Mouse (Mus musculus) layer of hippocampus, adult 9-10 months (tissue): ENCODE measurements around the gene Fndc1.

ENCODE experiments used
- DNase-seq: peaks from one replicate; pipeline ENCODE4 v3.0.0; 2022; ENCODE audit warnings: low spot score

Fndc1 gene

GRCm38 (mm10) chr17:7826819-7827515 lies at the start of gene Fndc1:
Fndc1 (minus strand) TSS chr17:7827302.
- no peak for DNase-seq

- DNase-seq = no peak
These were observed 49.4 kb upstream of the Fndc1 start for GRCm38 (mm10) chr17:7876541-7876940.

GRCm38 (mm10) chr17:7875941-7876461 lies 48.9 kb upstream of the Fndc1 start:
- DNase-seq = no peak

- DNase-seq = no peak
These were observed 47.9 kb upstream of the Fndc1 start for GRCm38 (mm10) chr17:7874776-7875531.

GRCm38 (mm10) chr17:7873382-7873781 lies 46.3 kb upstream of the Fndc1 start:
- no peak for DNase-seq

GRCm38 (mm10) chr17:7871800-7872199 lies 44.7 kb upstream of the Fndc1 start:
- no peak for DNase-seq

GRCm38 (mm10) chr17:7870862-7871605 lies 43.9 kb upstream of the Fndc1 start:
- no peak for DNase-seq

- DNase-seq = no peak
These were observed 42.0 kb upstream of the Fndc1 start for GRCm38 (mm10) chr17:7869114-7869513.

GRCm38 (mm10) chr17:7868631-7869030 lies 41.5 kb upstream of the Fndc1 start:
- peak; percentile 59 for DNase-seq

GRCm38 (mm10) chr17:7864740-7865139 lies 37.6 kb upstream of the Fndc1 start:
- DNase-seq = no peak

GRCm38 (mm10) chr17:7863745-7864144 lies 36.6 kb upstream of the Fndc1 start:
- peak; percentile 50 for DNase-seq

- no peak for DNase-seq
These were observed 33.8 kb upstream of the Fndc1 start for GRCm38 (mm10) chr17:7860845-7861360.

GRCm38 (mm10) chr17:7857658-7858057 lies 30.6 kb upstream of the Fndc1 start:
- no peak for DNase-seq

GRCm38 (mm10) chr17:7855851-7856250 lies 28.7 kb upstream of the Fndc1 start:
- DNase-seq = no peak

GRCm38 (mm10) chr17:7851979-7852378 lies 24.9 kb upstream of the Fndc1 start:
- DNase-seq = no peak

GRCm38 (mm10) chr17:7851527-7851926 lies 24.4 kb upstream of the Fndc1 start:
- DNase-seq = no peak

- no peak for DNase-seq
These were observed 23.1 kb upstream of the Fndc1 start for GRCm38 (mm10) chr17:7850246-7850645.

GRCm38 (mm10) chr17:7840505-7841290 lies 13.6 kb upstream of the Fndc1 start:
- no peak for DNase-seq

GRCm38 (mm10) chr17:7827586-7827985 lies 484 bp upstream of the Fndc1 start:
- DNase-seq = no peak

GRCm38 (mm10) chr17:7825416-7825815 lies 1.7 kb downstream of the Fndc1 start:
- DNase-seq = no peak

- DNase-seq = no peak
These were observed 5.4 kb downstream of the Fndc1 start for GRCm38 (mm10) chr17:7821553-7822186.
